Mouse (Mus musculus): ENCODE data around the gene Sipa1l1. TPM values are rescaled to one million over a fixed set of nuclear protein-coding genes. Genes with fewer than 3 reads are reported as not detected.
A peak's percentile ranks its signal among the peaks of the same experiment; 100 is the strongest.

Sipa1l1 gene
- polyA plus RNA-seq (2015; fragmentation: Nextera tagmentation; extraction: Ambion mirVana): 26.4 and 30.4 TPM in 2 replicates

DNA sequence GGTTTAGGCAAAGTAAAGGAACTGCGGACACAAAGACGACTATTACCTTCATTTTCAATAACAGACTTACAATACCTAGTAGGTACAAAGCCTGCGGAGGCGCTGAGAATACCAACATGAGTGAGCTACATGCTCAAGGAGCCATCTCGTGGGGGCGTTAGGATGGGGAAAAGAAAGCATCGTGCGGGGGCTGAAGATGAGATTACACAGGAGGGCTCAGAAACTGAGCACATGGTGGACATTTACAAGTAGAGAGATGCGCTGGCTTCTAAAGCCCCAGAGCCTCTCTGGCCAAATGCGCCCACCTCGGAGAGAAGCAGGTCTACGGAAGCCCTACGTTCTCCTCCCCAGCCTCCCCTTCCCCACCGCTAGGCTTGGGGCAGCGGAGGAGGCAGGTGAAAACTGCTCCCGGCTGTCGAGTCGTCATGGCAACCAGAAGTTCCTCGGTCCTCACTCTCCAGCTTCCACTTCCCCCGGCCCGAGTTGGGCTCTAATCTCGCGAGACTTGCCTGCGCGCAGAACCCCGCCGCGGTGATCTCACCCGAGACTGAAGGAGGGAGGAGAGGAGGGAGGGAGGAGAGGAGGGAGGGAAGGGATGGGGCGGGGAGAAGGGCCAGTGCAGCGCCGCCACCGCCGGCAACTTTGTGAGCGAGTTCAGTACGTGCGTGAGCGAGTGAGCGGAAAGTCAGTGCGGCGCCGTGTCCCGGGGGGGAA lies at the start of gene Sipa1l1:
Gene Sipa1l1, plus strand, starts transcription at position 501 of the 714 bp plus-strand sequence.
- Histone ChIP-seq H3K4me2 (peak within 1 kb of the TSS; percentile 89), H3K4me1 (peaks cover 10% of the 10 kb centered on the region; the same call in 1 of the 2 replicates), H3K27me3 (replicated peaks) (no peaks in the 10 kb centered on the region), H3K27ac (peak within 1 kb of the TSS; percentile 93), H3K36me3 (no peaks in the 10 kb centered on the region), H3K4me3 (replicated peaks) (peak within 1 kb of the TSS; percentile 92), H3K9ac (peak within 1 kb of the TSS; percentile 96), H3K9me3 (no peaks in the 10 kb centered on the region)
- peak; percentile 90 for ATAC-seq (ENCODE audit: insufficient read depth, low FRiP score, low read depth)
- under 1% methylated on average over 29 of the region's 43 CpGs for WGBS

DNA sequence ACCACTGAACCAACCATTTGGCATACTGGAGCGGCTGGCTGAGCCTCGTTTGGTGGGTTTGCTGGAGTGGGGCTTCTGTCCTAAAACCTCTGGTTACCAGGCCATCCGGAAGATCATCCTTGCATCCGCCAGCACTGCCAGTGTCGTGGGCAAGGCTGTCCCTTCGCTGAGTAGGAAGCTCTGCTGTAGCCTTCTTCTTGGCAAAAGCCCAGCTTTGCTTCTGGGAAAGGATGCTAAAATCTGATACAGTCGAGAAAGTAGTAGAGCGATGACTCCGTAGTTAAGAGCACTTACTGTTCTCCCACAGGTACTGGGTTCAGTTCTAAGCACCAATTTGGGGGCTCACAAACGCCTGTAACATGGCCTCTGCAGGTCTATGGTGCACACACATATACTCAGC lies 47.2 kb upstream of the Sipa1l1 start:
- H3K4me3 ChIP-seq (replicated peaks): no peak overlapping the region
- peaks cover 4% of the 10 kb centered on the region; the same call in 1 of the 2 replicates for H3K4me1 ChIP-seq
- 58% methylated on average over 10 of the region's 10 CpGs for WGBS
- peak overlapping the region; percentile 45 for H3K4me2 ChIP-seq
- H3K27me3 ChIP-seq (replicated peaks): no peaks in the 10 kb centered on the region
- no peaks in the 10 kb centered on the region for H3K9me3 ChIP-seq
- H3K9ac ChIP-seq: no peak overlapping the region
- H3K27ac ChIP-seq: peak overlapping the region; percentile 27; the same call in 1 of the 2 replicates
- H3K36me3 ChIP-seq: no peaks in the 10 kb centered on the region
- ATAC-seq (ENCODE audit: insufficient read depth, low FRiP score, low read depth): no peak

DNA sequence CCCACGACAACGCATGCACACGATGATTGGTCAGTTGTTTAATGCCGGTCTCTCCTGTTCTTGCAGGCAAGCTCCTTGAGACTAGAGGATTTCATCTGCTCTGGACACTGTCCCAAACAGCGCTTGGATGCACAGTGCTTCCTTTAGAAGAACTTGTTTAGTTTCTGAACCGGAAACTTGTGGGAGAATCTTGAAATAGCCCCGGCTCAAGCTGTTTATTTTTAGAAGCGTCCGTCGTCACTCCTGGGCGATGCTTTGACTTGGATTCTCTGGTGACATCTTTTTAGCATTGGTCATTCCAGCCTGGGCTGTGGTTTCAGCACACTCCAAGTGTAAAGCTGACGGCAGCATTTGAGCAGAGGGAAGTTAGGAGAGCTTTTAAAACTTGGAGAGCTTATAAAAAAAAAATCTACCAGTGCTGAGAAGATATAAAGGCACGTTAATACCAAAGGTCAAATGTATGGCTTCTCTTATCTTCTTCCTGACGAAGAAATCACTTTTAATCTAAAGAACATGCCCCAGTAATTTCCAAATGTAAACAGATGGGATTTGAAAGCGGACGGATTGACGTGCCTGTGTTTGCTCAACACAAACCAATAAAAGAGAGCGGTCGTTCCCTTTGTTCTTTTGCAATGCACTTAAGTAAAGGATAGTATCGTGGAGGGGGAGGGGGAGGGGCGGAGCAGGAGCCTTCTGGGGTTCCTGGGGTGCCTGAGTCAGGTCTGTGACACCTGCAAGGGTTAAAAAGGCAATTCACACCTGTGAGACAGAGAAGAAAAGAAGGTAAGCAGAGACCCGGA lies 46.5 kb upstream of the Sipa1l1 start:
- peak; percentile 71 for ATAC-seq (ENCODE audit: insufficient read depth, low FRiP score, low read depth)
- H3K9ac ChIP-seq: no peak overlapping the region
- peak overlapping the region; percentile 27; the same call in 1 of the 2 replicates for H3K27ac ChIP-seq
- H3K9me3 ChIP-seq: no peaks in the 10 kb centered on the region
- H3K27me3 ChIP-seq (replicated peaks): no peaks in the 10 kb centered on the region
- 4% methylated on average over 22 of the region's 22 CpGs for WGBS
- H3K4me1 ChIP-seq: peaks cover 4% of the 10 kb centered on the region; the same call in 1 of the 2 replicates
- H3K4me2 ChIP-seq: peak overlapping the region; percentile 45
- H3K36me3 ChIP-seq: no peaks in the 10 kb centered on the region
- H3K4me3 ChIP-seq (replicated peaks): peak overlapping the region; percentile 11; the same call in 1 of the 2 replicates

DNA sequence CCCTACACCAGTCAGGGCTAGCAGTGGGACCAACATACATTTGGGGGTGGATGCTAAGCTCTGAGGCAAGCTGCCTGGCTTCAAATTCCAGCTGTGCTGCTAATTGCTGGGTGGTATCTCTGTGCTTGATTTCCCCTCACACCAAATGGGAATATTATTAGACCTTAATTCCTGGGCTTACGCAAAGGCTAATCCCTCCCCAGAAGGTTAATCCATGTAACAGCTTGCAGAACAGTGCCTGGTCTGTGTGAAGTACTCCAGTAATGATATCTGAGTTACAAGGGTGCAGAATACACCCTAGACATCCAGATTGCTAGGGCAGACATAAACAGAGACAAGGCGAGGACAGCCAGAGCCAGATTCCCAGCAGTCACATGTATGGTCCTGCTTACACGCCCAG lies 42.3 kb upstream of the Sipa1l1 start:
- H3K36me3 ChIP-seq: no peaks in the 10 kb centered on the region
- H3K4me3 ChIP-seq (replicated peaks): no peak overlapping the region
- ATAC-seq (ENCODE audit: insufficient read depth, low FRiP score, low read depth): no peak
- no peak overlapping the region for H3K4me2 ChIP-seq
- H3K9ac ChIP-seq: no peak overlapping the region
- no peaks in the 10 kb centered on the region for H3K9me3 ChIP-seq
- H3K4me1 ChIP-seq: peaks cover 4% of the 10 kb centered on the region; the same call in 1 of the 2 replicates
- WGBS: 53% methylated on average over 3 of the region's 3 CpGs
- H3K27me3 ChIP-seq (replicated peaks): no peaks in the 10 kb centered on the region
- H3K27ac ChIP-seq: no peak overlapping the region

DNA sequence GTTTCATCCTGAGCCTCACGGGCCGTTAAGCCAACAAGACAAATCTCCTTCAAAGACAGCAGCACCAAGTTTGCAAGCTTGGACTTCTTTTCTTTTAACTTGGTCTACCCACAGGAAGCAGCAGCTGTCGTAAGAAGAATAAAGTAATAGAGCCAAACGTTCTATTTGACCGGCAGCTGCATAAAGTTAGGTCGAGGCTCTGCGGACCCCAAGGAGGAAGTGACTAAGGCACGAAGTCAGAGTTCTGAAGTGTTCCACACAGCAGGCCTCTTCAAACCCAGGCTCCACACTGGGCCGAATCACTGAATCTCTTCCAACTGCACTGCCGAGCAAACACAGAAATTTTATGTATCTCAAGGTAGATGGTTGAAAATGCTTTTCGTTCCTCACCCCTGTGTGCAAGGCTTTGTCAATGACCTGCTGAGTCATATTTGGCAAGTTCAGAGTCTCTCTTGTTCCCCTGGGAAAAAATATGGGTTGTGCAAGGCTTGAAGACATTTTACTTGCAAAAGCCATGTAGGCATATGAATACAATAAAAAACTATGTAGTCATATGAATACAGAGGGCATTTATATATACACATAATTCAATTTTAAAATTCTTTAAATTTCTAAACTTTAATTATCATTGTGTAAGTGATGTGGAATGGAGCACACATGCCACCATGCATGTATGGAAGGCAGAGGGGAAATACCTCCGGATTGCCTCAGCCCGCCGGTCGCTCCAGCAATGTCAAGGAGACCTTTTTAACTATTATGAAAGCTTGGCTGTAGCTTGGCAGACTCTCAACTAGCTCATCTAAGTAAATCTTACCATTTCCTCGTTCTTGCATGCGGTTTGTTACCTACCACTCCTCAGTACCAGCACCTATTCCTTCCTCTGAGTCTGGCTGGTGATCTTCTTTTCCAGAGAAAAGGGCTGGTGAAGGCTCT lies 29.6 kb upstream of the Sipa1l1 start:
- H3K4me2 ChIP-seq: no peak overlapping the region
- no peaks in the 10 kb centered on the region for H3K27me3 ChIP-seq (replicated peaks)
- WGBS: 84% methylated on average over 17 of the region's 17 CpGs
- no peak overlapping the region for H3K27ac ChIP-seq
- H3K36me3 ChIP-seq: no peaks in the 10 kb centered on the region
- no peak for ATAC-seq (ENCODE audit: insufficient read depth, low FRiP score, low read depth)
- H3K4me1 ChIP-seq: no peaks in the 10 kb centered on the region
- no peaks in the 10 kb centered on the region for H3K9me3 ChIP-seq
- H3K9ac ChIP-seq: no peak overlapping the region
- no peak overlapping the region for H3K4me3 ChIP-seq (replicated peaks)

DNA sequence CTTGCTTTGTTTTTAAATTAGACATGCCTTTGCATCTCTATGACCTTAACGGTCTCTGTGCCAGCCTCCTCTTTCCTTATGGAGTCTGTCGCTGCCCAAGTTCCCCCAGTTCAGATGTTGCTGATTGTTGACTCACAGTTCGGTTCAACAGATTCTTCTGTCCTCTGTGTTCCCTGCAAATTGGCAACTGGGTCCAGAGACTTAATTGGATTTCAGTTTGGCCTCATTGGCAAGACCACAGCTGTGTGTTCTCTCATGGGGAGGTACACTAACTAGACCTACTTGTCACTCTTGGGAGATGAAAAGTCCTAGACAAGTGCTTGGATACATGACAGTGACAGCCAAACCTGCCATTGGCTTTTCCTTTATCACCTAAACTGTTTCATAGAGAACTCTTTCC lies 25.7 kb upstream of the Sipa1l1 start:
- 78% methylated on average over 3 of the region's 3 CpGs for WGBS

DNA sequence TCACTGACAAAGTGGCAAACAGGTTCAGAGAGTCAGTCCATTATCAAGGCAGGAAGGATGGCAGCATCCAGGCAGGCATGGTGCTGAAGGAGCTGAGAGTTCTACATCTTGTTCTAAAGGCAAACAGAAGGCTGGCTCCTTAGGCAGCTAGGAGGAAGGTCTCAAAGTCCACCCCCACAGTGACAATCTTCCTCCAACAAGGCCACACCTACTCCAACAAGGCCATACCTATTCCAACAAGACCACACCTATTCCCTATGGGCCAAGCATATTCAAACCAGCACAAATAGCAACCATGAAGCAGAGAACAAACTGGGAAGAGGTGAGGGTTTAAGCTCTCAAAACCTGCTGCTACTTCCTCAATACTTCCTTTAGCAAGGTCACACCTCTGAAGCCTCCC lies 23.9 kb upstream of the Sipa1l1 start:
- H3K9ac ChIP-seq: no peak overlapping the region
- no peak overlapping the region for H3K27ac ChIP-seq
- no peaks in the 10 kb centered on the region for H3K4me1 ChIP-seq
- ATAC-seq (ENCODE audit: insufficient read depth, low FRiP score, low read depth): no peak
- H3K27me3 ChIP-seq (replicated peaks): no peaks in the 10 kb centered on the region
- H3K9me3 ChIP-seq: no peaks in the 10 kb centered on the region
- H3K4me3 ChIP-seq (replicated peaks): no peak overlapping the region
- H3K4me2 ChIP-seq: no peak overlapping the region
- no peaks in the 10 kb centered on the region for H3K36me3 ChIP-seq

More for the DNA sequence above, 25.7 kb upstream of the Sipa1l1 start:
- H3K27ac ChIP-seq: no peak overlapping the region
- no peak overlapping the region for H3K4me3 ChIP-seq (replicated peaks)
- H3K4me1 ChIP-seq: no peaks in the 10 kb centered on the region
- H3K27me3 ChIP-seq (replicated peaks): no peaks in the 10 kb centered on the region
- no peaks in the 10 kb centered on the region for H3K9me3 ChIP-seq
- H3K36me3 ChIP-seq: no peaks in the 10 kb centered on the region
- ATAC-seq (ENCODE audit: insufficient read depth, low FRiP score, low read depth): no peak
- no peak overlapping the region for H3K9ac ChIP-seq
- H3K4me2 ChIP-seq: no peak overlapping the region

DNA sequence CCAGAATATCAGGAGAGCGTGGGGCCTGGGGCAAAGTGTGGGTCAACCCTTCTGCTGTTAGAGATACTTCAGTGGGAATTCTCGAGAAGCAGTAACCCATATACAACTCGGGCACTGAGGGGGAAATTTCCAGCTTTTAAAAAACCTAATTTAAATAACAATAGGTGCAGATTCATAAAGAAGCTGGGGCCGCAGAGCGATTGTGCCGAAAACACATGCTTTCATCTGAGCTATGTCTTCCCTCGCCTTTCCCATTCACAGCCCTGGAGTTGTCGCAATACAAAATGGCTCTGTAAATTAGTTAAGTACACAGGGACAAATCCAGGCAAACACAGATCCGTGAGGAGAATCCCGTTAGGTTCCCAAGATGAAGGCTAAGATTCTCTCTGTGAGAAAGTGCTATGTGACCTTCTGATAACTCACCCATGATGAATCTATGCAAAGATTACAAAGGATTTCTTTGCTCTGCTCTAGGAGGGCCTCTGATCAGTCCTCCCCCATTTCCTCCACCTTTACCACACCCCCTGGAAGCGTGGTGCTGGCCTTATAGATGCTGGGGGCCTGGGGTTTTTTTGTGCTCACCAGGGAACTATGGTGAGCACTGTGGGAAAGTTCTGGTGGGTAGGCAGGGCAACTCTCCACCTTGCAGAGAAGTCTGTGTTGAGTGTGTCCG lies 22.0 kb upstream of the Sipa1l1 start:
- Histone ChIP-seq H3K27me3 (replicated peaks) (no peaks in the 10 kb centered on the region), H3K9me3 (no peaks in the 10 kb centered on the region)
- no peak for ATAC-seq (ENCODE audit: insufficient read depth, low FRiP score, low read depth)

DNA sequence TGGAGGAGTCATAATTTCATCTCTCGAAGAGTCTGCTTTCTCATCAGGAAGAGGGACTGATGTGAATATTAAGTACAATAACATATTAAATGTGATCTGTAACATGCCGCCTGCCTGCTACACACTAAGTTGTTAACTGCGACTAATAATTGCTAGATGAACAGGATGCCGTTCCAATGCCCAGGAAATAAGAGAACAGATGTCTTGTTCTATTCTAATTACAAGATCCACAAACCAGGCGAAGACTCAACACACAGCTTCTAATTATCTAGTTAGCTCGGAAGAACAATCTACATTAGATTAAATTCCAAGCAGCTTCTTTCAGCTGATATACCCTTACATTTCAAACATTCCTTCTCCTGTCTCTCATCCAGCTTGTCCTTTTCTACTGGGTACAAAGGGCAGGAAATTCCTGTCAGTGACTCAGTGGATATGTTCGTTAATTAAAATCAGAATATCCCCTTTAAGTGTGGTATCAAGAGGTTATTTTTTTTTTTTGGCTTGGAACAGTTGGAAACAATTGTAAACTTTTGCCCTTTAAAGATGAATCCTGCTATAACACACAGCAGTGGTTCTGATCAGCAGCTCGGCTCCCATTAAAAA lies 20.7 kb upstream of the Sipa1l1 start:
- Histone ChIP-seq H3K27ac (no peak overlapping the region), H3K27me3 (replicated peaks) (no peaks in the 10 kb centered on the region), H3K36me3 (no peaks in the 10 kb centered on the region), H3K9ac (no peak overlapping the region), H3K4me3 (replicated peaks) (no peak overlapping the region), H3K4me2 (no peak overlapping the region), H3K4me1 (no peaks in the 10 kb centered on the region), H3K9me3 (no peaks in the 10 kb centered on the region)
- ATAC-seq (ENCODE audit: insufficient read depth, low FRiP score, low read depth): no peak
- WGBS: 69% methylated on average over 8 of the region's 8 CpGs

More for the DNA sequence above, 22.0 kb upstream of the Sipa1l1 start:
- Histone ChIP-seq H3K36me3 (no peaks in the 10 kb centered on the region), H3K4me1 (no peaks in the 10 kb centered on the region), H3K4me2 (no peak overlapping the region), H3K9ac (no peak overlapping the region), H3K4me3 (replicated peaks) (no peak overlapping the region), H3K27ac (no peak overlapping the region)
- WGBS: 70% methylated on average over 12 of the region's 12 CpGs

DNA sequence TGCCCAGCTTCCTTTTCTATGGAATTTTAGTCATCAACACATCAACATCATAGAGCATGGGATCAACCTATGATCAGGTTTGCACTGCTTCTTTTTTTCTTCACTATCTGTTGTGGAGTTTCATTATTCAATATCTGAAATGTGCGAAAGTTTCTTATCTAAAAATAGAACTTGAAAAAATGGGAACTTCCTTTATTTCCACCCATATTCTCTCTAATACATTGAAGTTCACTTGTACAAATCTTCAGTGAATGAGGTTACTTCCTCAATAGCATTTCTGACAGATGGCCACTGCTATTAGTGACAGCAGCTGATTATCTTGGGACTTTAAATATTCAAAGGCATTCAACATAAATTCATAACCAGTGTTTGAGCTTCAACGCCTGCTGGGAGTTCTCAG lies 18.1 kb upstream of the Sipa1l1 start:
- H3K27ac ChIP-seq: no peak overlapping the region
- H3K36me3 ChIP-seq: no peaks in the 10 kb centered on the region
- no peaks in the 10 kb centered on the region for H3K27me3 ChIP-seq (replicated peaks)
- WGBS: 60% methylated on average over 2 of the region's 2 CpGs
- H3K4me2 ChIP-seq: no peak overlapping the region
- no peak overlapping the region for H3K4me3 ChIP-seq (replicated peaks)
- H3K4me1 ChIP-seq: no peaks in the 10 kb centered on the region
- no peak for ATAC-seq (ENCODE audit: insufficient read depth, low FRiP score, low read depth)
- no peaks in the 10 kb centered on the region for H3K9me3 ChIP-seq
- H3K9ac ChIP-seq: no peak overlapping the region

DNA sequence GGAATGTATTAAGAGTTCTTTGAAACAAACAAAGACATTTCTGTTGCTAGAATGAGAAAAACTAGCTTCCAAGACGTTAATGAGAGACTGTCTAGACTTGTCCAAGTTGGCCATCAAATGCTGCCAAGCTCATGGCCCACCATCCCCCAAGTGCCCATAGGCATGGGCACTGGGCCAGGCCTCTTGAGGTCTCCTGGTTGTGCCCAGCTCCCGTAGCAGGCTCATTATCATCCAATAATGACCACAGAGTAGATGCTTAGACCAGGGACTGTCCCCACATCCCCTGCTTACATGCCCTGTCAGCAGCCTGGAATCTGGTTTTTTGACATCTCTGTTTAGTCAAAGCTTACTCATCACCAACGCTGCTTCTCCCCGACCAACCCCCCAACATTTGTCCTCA lies 14.6 kb upstream of the Sipa1l1 start:
- WGBS: 86% methylated on average over 4 of the region's 4 CpGs
- H3K27me3 ChIP-seq (replicated peaks): no peaks in the 10 kb centered on the region

More for the DNA sequence above, 14.6 kb upstream of the Sipa1l1 start:
- no peak overlapping the region for H3K9ac ChIP-seq
- H3K4me1 ChIP-seq: no peaks in the 10 kb centered on the region
- H3K4me2 ChIP-seq: no peak overlapping the region
- H3K36me3 ChIP-seq: no peaks in the 10 kb centered on the region
- H3K9me3 ChIP-seq: no peaks in the 10 kb centered on the region
- no peak overlapping the region for H3K4me3 ChIP-seq (replicated peaks)
- no peak overlapping the region for H3K27ac ChIP-seq
- no peak for ATAC-seq (ENCODE audit: insufficient read depth, low FRiP score, low read depth)

Measured in stomach, embryonic 15.5 days (tissue).